Mouse (Mus musculus): ENCODE data around the gene Gm21454.
"Not testable (repeated sequence)": the region's sequence is repeated elsewhere in the genome, so short reads cannot be mapped to it uniquely, and the experiment has no call there.

The Gm21454 gene

GRCm38 (mm10) chrY:13252091-13252490 lies at the start of gene Gm21454, which contains the start of gene Gm21440:
Gene Gm21454, plus strand, starts transcription at chrY:13252442.
Gene Gm21440, plus strand, starts transcription at chrY:13252391.
- DNase-seq (ENCODE audit: low read depth, low spot score): not testable (repeated sequence)

- not testable (repeated sequence) for DNase-seq (ENCODE audit: low read depth, low spot score)
Measured at GRCm38 (mm10) chrY:13223828-13224227, 28.4 kb upstream of the Gm21454 start, which contains the start of gene Gm21828. Gene Gm21828, minus strand, starts transcription at chrY:13223928.

- not testable (repeated sequence) for DNase-seq (ENCODE audit: low read depth, low spot score)
Measured at GRCm38 (mm10) chrY:13348963-13349362, 96.7 kb downstream of the Gm21454 start, which contains the start of gene Gm21725. Gene Gm21725, minus strand, starts transcription at chrY:13349063.

All from R1 (cell line).